Mouse (Mus musculus): Measurements from ENCODE around the gene Ccpg1. TPM values are rescaled to one million over a fixed set of nuclear protein-coding genes. Genes with fewer than 3 reads are reported as not detected.

The Ccpg1 gene
- polyA plus RNA-seq, 1 experiment from 2014 or later, result 43.8 TPM

DNA sequence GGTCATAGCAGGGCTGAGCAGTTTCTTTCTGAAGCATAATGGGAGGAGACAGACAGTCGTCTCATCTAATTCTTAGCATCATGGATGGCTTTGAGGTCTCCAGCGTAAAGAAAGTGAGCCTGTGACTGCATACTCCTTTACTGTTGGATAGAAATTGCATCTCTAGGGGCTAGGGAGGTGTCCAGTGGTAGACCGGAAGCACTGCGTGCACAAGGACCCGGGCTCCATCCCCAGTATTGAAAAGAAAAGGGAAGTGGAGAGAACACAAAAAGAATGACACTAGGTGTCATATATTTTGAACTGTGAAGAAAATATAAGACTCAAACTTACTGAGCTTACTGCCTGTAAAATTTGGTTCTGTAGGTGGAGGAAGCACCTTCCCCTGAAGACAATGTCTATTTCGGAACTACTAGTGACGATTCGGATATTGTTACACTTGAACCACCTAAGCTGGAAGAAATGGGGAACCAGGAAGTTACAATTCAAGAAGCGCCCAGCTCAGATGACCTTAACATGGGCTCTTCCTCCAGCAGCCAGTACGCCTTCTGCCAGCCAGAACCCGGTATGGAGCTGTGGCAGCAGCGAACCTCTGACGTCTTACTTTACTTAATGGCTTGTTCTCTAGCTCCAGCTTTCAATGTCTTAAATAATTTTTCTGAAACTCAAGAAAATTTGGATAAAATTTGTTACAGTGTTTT, 16.2 kb downstream of the Ccpg1 start:
- WGBS, result 91% methylated on average over 13 of the region's 13 CpGs
- Histone ChIP-seq H3K36me3 (ENCODE audit: insufficient read depth, low read length) (peaks cover 20% of the 10 kb centered on the region; the same call in 1 of the 2 replicates), H3K9me3 (replicated peaks; ENCODE audit: low read length) (no peaks in the 10 kb centered on the region), H3K4me2 (ENCODE audit: low read length) (no peak overlapping the region), H3K4me1 (replicated peaks; ENCODE audit: insufficient read depth, low read length) (no peaks in the 10 kb centered on the region), H3K27me3 (ENCODE audit: insufficient read depth, low read length) (no peaks in the 10 kb centered on the region), H3K27ac (no peak overlapping the region), H3K4me3 (replicated peaks; ENCODE audit: low read depth, low read length) (no peak overlapping the region), H3K9ac (ENCODE audit: low read depth, low read length) (no peak overlapping the region)
- no peak for TF ChIP-seq CTCF (IDR thresholded peaks at IDR 0.05; ENCODE audit: low read depth)
- DNase-seq (ENCODE audit: low spot score) (no peak), ATAC-seq (replicated peaks; ENCODE audit: low FRiP score, low read depth) (no peak)

DNA sequence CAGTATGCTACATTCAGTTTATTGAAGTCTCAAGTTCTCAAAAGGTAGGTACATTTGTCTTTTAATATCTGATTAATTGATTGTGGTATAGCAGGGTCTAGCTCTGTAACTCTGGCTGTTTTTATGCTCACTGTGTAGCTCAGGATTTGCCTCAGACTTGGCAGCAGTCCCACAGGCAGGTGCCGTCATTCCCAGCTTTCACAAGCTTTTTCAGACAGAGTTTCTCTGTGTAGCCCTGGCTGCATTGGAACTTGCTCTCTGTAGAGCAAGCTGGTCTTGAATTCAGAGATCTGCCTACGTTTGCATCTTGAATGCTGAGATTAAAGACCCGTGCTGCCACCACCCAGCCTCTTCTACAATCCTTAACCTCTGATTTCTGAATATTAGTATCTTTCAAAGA, 16.9 kb downstream of the Ccpg1 start:
- Histone ChIP-seq H3K9me3 (replicated peaks; ENCODE audit: low read length) (no peaks in the 10 kb centered on the region), H3K9ac (ENCODE audit: low read depth, low read length) (no peak overlapping the region), H3K4me2 (ENCODE audit: low read length) (no peak overlapping the region), H3K36me3 (ENCODE audit: insufficient read depth, low read length) (peaks cover 20% of the 10 kb centered on the region; the same call in 1 of the 2 replicates), H3K27ac (no peak overlapping the region), H3K4me1 (replicated peaks; ENCODE audit: insufficient read depth, low read length) (no peaks in the 10 kb centered on the region), H3K4me3 (replicated peaks; ENCODE audit: low read depth, low read length) (no peak overlapping the region), H3K27me3 (ENCODE audit: insufficient read depth, low read length) (no peaks in the 10 kb centered on the region)
- WGBS, result 75% methylated on average over 3 of the region's 3 CpGs
- DNase-seq (ENCODE audit: low spot score) (no peak), ATAC-seq (replicated peaks; ENCODE audit: low FRiP score, low read depth) (no peak)
- no peak for TF ChIP-seq CTCF (IDR thresholded peaks at IDR 0.05; ENCODE audit: low read depth)

DNA sequence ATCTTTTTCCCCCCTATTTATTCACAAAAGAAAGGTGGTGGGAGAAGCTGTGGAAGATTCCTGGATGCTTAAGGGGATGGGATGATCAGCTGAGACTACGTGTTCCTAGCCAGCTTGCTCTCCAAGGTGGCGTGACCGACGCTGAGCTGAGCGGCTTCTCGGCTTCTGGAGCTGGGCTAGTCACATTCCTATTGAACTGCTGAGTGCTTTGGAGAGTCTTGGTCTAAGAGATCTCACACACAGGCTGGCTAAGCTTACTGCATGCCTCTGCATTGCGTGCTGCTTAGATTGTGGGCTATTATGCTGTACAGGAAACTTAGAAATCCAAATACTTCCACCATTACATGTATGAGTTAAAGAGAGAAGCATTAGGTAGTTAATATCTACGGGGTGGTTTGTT, 18.8 kb downstream of the Ccpg1 start:
- Histone ChIP-seq H3K27me3 (ENCODE audit: insufficient read depth, low read length) (no peaks in the 10 kb centered on the region), H3K36me3 (ENCODE audit: insufficient read depth, low read length) (peaks cover 24% of the 10 kb centered on the region; the same call in 1 of the 2 replicates), H3K4me2 (ENCODE audit: low read length) (no peak overlapping the region), H3K4me3 (replicated peaks; ENCODE audit: low read depth, low read length) (no peak overlapping the region), H3K27ac (no peak overlapping the region), H3K9ac (ENCODE audit: low read depth, low read length) (no peak overlapping the region), H3K9me3 (replicated peaks; ENCODE audit: low read length) (no peaks in the 10 kb centered on the region), H3K4me1 (replicated peaks; ENCODE audit: insufficient read depth, low read length) (no peaks in the 10 kb centered on the region)
- ATAC-seq (replicated peaks; ENCODE audit: low FRiP score, low read depth) (no peak), DNase-seq (ENCODE audit: low spot score) (no peak)
- 85% methylated on average over 8 of the region's 8 CpGs for WGBS
- no peak for TF ChIP-seq CTCF (IDR thresholded peaks at IDR 0.05; ENCODE audit: low read depth)

DNA sequence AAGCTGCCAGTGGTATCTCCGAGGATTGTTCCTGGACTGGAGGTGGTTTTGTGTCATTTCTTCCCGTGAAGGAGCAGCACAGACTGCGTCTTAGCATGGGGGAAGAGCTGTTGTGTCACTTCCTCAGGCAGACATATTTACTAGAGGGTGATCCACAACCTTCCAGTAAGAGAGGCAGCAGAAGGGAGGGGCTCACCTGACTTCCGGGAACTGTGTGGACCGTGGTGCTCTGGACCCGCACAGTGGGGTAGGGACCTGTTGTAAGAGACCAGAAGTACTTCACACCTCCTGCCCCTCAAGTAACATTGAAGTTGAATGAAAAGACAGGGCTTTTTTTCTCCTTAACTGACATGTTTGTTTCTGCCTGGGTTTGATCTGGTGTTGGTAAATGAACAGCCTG, 19.9 kb downstream of the Ccpg1 start:
- Histone ChIP-seq H3K9me3 (replicated peaks; ENCODE audit: low read length) (no peaks in the 10 kb centered on the region), H3K27ac (no peak overlapping the region), H3K4me3 (replicated peaks; ENCODE audit: low read depth, low read length) (no peak overlapping the region), H3K36me3 (ENCODE audit: insufficient read depth, low read length) (peaks cover 30% of the 10 kb centered on the region; the same call in 1 of the 2 replicates), H3K27me3 (ENCODE audit: insufficient read depth, low read length) (no peaks in the 10 kb centered on the region), H3K4me2 (ENCODE audit: low read length) (no peak overlapping the region), H3K9ac (ENCODE audit: low read depth, low read length) (no peak overlapping the region), H3K4me1 (replicated peaks; ENCODE audit: insufficient read depth, low read length) (no peaks in the 10 kb centered on the region)
- no peak for DNase-seq (ENCODE audit: low spot score)
- 78% methylated on average over 6 of the region's 6 CpGs for WGBS
- no peak for TF ChIP-seq CTCF (IDR thresholded peaks at IDR 0.05; ENCODE audit: low read depth)
- no peak for ATAC-seq (replicated peaks; ENCODE audit: low FRiP score, low read depth)

DNA sequence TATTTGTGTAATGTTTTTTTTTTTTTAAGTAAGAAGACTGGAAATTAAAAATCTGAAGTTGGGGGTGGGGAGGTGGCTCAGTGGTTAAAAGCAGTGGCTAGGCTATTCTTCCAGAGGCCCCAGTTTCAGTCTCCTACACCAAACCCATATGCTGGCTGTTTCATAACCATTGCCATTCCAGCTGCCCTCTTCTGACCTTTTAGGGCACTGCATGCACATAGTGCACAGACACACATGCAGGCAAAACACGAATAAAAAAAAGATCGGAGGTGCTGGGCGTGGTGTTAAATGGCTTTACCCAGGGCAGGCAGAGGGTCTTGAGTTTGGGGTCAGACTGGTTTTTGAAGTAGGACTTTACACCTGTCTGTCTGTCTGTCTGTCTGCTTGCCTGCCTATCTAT, 20.9 kb downstream of the Ccpg1 start:
- WGBS, result 98% methylated on average over 3 of the region's 3 CpGs
- TF ChIP-seq CTCF (IDR thresholded peaks at IDR 0.05; ENCODE audit: low read depth), result peak; percentile 41; the same call in 1 of the 2 replicates

DNA sequence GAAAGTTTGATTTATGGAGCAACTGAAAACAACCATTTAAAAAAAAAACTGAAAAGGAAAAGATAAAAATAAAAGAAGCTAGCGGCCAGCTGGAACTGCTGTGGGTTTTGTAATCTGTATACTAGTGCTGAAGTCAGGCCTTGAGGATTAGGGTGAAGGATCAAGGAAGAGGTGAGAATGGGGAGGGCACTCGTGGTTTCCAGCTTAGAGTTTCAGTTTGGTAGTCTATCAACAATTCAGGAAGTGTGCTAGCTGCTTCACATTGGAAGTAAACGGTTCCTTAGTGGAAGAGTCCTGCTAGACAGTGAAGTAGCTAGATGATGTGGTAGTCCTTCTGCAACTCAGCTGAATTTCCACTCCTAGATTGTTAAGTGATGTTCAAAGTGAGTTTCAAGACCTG, 23.2 kb downstream of the Ccpg1 start:
- H3K9ac ChIP-seq (ENCODE audit: low read depth, low read length), result no peak overlapping the region
- no peaks in the 10 kb centered on the region for H3K9me3 ChIP-seq (replicated peaks; ENCODE audit: low read length)
- WGBS, result 44% methylated on average over 3 of the region's 3 CpGs
- H3K27me3 ChIP-seq (ENCODE audit: insufficient read depth, low read length), result no peaks in the 10 kb centered on the region
- DNase-seq (ENCODE audit: low spot score) (no peak), ATAC-seq (replicated peaks; ENCODE audit: low FRiP score, low read depth) (no peak)
- no peak overlapping the region for H3K4me2 ChIP-seq (ENCODE audit: low read length)
- H3K27ac ChIP-seq, result no peak overlapping the region
- no peak overlapping the region for H3K4me3 ChIP-seq (replicated peaks; ENCODE audit: low read depth, low read length)
- TF ChIP-seq CTCF (IDR thresholded peaks at IDR 0.05; ENCODE audit: low read depth), result no peak
- no peaks in the 10 kb centered on the region for H3K4me1 ChIP-seq (replicated peaks; ENCODE audit: insufficient read depth, low read length)
- H3K36me3 ChIP-seq (ENCODE audit: insufficient read depth, low read length), result peaks cover 40% of the 10 kb centered on the region; the same call in 1 of the 2 replicates

More for the DNA sequence above, 20.9 kb downstream of the Ccpg1 start:
- DNase-seq (ENCODE audit: low spot score), result no peak
- Histone ChIP-seq H3K4me3 (replicated peaks; ENCODE audit: low read depth, low read length) (no peak overlapping the region), H3K9me3 (replicated peaks; ENCODE audit: low read length) (no peaks in the 10 kb centered on the region), H3K27ac (no peak overlapping the region), H3K27me3 (ENCODE audit: insufficient read depth, low read length) (no peaks in the 10 kb centered on the region), H3K4me2 (ENCODE audit: low read length) (no peak overlapping the region), H3K36me3 (ENCODE audit: insufficient read depth, low read length) (peaks cover 35% of the 10 kb centered on the region; the same call in 1 of the 2 replicates), H3K4me1 (replicated peaks; ENCODE audit: insufficient read depth, low read length) (no peaks in the 10 kb centered on the region), H3K9ac (ENCODE audit: low read depth, low read length) (no peak overlapping the region)
- no peak for ATAC-seq (replicated peaks; ENCODE audit: low FRiP score, low read depth)

Data from kidney, postnatal 0 days (tissue).